Mouse (Mus musculus): ENCODE results near the gene Sin3b.
"Not testable (repeated sequence)": the region's sequence is repeated elsewhere in the genome, so short reads cannot be mapped to it uniquely, and the experiment has no call there.

DNA sequence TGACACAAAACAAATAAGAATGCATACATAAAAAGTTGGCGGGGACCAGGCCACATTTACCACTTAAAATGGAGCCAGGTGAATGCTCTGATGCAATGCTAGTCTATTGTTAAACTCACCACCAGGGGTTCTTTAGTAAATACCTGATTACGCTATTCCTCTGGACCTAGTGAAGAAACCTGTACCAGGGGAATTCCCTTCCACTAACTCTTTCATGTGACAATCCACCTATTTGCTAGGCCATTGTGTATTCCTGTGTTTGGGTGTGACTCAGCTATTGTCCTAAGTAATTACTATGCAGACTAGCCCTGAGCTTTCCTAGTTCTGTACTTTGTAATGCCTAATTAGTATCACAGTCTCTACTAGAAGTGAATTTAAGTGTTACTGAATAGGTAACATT is 46.2 kb upstream of the Sin3b start:
- not testable (repeated sequence) for TF ChIP-seq POLR2A (IDR thresholded peaks at IDR 0.05; ENCODE audit: borderline replicate concordance, control insufficient read depth, low read depth, low read length); CTCF (IDR thresholded peaks at IDR 0.05; ENCODE audit: control insufficient read depth, insufficient read depth, low read length)

Measured in bone marrow, adult 2 months (tissue).